Comparison of ENCODE assay signal across 31 mouse cellular contexts in the genomic region with DNA sequence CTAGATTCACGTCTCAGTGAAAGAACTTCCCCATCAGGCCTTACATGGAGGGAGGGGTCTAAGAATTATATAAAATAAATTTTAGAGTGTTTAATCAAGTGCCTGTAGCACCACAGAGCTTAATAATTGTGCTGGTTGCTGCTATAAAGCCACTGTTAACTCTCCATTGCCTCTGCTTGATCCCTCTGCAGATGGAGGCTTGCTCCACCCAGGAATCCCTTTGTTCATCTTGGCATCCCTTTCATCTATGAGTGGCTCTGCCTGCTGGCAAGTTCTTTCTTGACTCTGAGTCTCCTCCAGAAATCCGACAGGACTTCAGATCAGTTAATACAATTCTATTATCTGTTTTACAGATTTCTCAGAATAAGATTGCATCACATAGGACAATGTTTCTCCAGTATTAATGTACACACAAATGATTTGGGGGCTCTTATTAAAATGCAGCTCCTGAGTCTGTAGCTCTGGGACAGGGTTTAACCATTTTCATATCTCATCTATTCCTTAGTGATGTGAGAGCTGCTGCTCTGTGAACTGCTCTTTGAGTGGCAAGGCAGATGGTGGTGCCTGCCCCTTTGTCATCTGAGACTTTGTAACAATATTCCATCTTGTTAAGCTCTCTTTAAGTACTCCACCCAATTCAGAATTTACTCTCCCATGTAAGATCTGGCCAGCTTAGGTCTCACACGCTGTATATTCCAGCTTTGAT. TPM values are rescaled to one million over a fixed set of nuclear protein-coding genes. Genes with fewer than 3 reads are reported as not detected.
A peak's percentile ranks its signal among the peaks of the same experiment; 100 is the strongest.
DNase-seq lines count a peak whose midpoint lies in the region; ATAC-seq and TF ChIP-seq lines count a peak whose summit lies in the region.
"Had no signal": no experiment of that assay in that cellular context is flagged by ENCODE, and none has a peak within 500 bp of the region (broad histone marks: within the 10 kb centered on the region; RNA-seq: fewer than 3 reads in every experiment).

No protein-coding gene starts in this region.

- H3K27me3 ChIP-seq in forebrain, embryonic 13.5 days, result no peaks in the 10 kb centered on the region
- H3K27me3 ChIP-seq in forebrain, postnatal 0 days (ENCODE audit: insufficient read depth, low read length), result no peaks in the 10 kb centered on the region
- no peaks in the 10 kb centered on the region for H3K27me3 ChIP-seq in embryonic facial prominence, embryonic 14.5 days (replicated peaks; ENCODE audit: control insufficient read depth, insufficient read depth, low read length)
- H3K27me3 ChIP-seq in midbrain, embryonic 16.5 days (ENCODE audit: control insufficient read depth, insufficient read depth, low read depth, low read length), result no peaks in the 10 kb centered on the region
- no peaks in the 10 kb centered on the region for H3K27me3 ChIP-seq in liver, embryonic 12.5 days (replicated peaks)
- H3K27me3 ChIP-seq: heart, embryonic 15.5 days; neural tube, embryonic 13.5 days; stomach, embryonic 15.5 days had no signal

- WGBS in forebrain, embryonic 13.5 days, result 32% methylated on average over 3 of the region's 3 CpGs
- 30% methylated on average over 3 of the region's 3 CpGs for WGBS in forebrain, postnatal 0 days
- 37% methylated on average over 3 of the region's 3 CpGs for WGBS in embryonic facial prominence, embryonic 14.5 days
- WGBS in midbrain, embryonic 16.5 days, result 16% methylated on average over 3 of the region's 3 CpGs
- 46% methylated on average over 3 of the region's 3 CpGs for WGBS in liver, embryonic 12.5 days (ENCODE audit: insufficient replicate concordance)

- no peaks in the 10 kb centered on the region for H3K36me3 ChIP-seq in forebrain, embryonic 13.5 days (ENCODE audit: poor library complexity, severe bottlenecking)
- H3K36me3 ChIP-seq in forebrain, postnatal 0 days (ENCODE audit: insufficient read depth), result no peaks in the 10 kb centered on the region
- H3K36me3 ChIP-seq in embryonic facial prominence, embryonic 14.5 days (ENCODE audit: control insufficient read depth, insufficient read depth, low read length), result no peaks in the 10 kb centered on the region
- H3K36me3 ChIP-seq in midbrain, embryonic 16.5 days (ENCODE audit: control insufficient read depth, insufficient read depth, low read length), result no peaks in the 10 kb centered on the region
- no peaks in the 10 kb centered on the region for H3K36me3 ChIP-seq in liver, embryonic 12.5 days
- H3K36me3 ChIP-seq: heart, embryonic 15.5 days; neural tube, embryonic 13.5 days; stomach, embryonic 15.5 days had no signal

- DNase-seq in forebrain, postnatal 0 days, result no peak
- DNase-seq in embryo, embryonic 10.5 days (ENCODE audit: low spot score), result peak; percentile 19
- DNase-seq in embryonic facial prominence, embryonic 14.5 days (ENCODE audit: low spot score), result peak; percentile 47
- DNase-seq in ovary, postnatal 10 days (ENCODE audit: low spot score), result no peak
- DNase-seq in layer of hippocampus, adult 2 months (ENCODE audit: low spot score in 2 of 2), result no peak
- DNase-seq: B cell, adult 2 months; cerebellum, adult 9-10 months; gastrocnemius, postnatal 14 days; heart, postnatal 4 days; kidney, adult 8-10 months; kidney, postnatal 25 days; left cerebral cortex, postnatal 4 days; liver; liver, postnatal 0 days; lung, postnatal 14 days; right cerebral cortex, postnatal 14 days; thymus, adult 18-20 months; thymus, postnatal 4 days had no signal

- H3K9ac ChIP-seq in forebrain, embryonic 13.5 days, result no peak overlapping the region
- no peak overlapping the region for H3K9ac ChIP-seq in forebrain, postnatal 0 days
- H3K9ac ChIP-seq in embryonic facial prominence, embryonic 14.5 days (ENCODE audit: low read depth, low read length), result no peak overlapping the region
- no peak overlapping the region for H3K9ac ChIP-seq in midbrain, embryonic 16.5 days (ENCODE audit: low read depth, low read length)
- no peak overlapping the region for H3K9ac ChIP-seq in liver, embryonic 12.5 days
- H3K9ac ChIP-seq: heart, embryonic 15.5 days; liver, postnatal 0 days; neural tube, embryonic 13.5 days; stomach, embryonic 15.5 days had no signal

- H3K9me3 ChIP-seq in forebrain, embryonic 13.5 days (replicated peaks), result no peaks in the 10 kb centered on the region
- no peaks in the 10 kb centered on the region for H3K9me3 ChIP-seq in forebrain, postnatal 0 days (ENCODE audit: low read length)
- no peaks in the 10 kb centered on the region for H3K9me3 ChIP-seq in embryonic facial prominence, embryonic 14.5 days (ENCODE audit: control insufficient read depth, low read length)
- H3K9me3 ChIP-seq in midbrain, embryonic 16.5 days (replicated peaks; ENCODE audit: control insufficient read depth, low read length, poor library complexity, severe bottlenecking), result no peaks in the 10 kb centered on the region
- H3K9me3 ChIP-seq in liver, embryonic 12.5 days (replicated peaks), result no peaks in the 10 kb centered on the region
- H3K9me3 ChIP-seq: heart, embryonic 15.5 days; neural tube, embryonic 13.5 days; stomach, embryonic 15.5 days had no signal

- no peak overlapping the region for H3K4me2 ChIP-seq in forebrain, embryonic 13.5 days
- no peak overlapping the region for H3K4me2 ChIP-seq in forebrain, postnatal 0 days (ENCODE audit: low read depth)
- no peak overlapping the region for H3K4me2 ChIP-seq in embryonic facial prominence, embryonic 14.5 days (ENCODE audit: low read depth, low read length)
- no peak overlapping the region for H3K4me2 ChIP-seq in midbrain, embryonic 16.5 days (ENCODE audit: low read length)
- no peak overlapping the region for H3K4me2 ChIP-seq in liver, embryonic 12.5 days
- H3K4me2 ChIP-seq: heart, embryonic 15.5 days; neural tube, embryonic 13.5 days; stomach, embryonic 15.5 days had no signal

- no peak overlapping the region for H3K27ac ChIP-seq in forebrain, embryonic 13.5 days
- H3K27ac ChIP-seq in forebrain, postnatal 0 days (ENCODE audit: low read depth, low read length), result no peak overlapping the region
- no peak overlapping the region for H3K27ac ChIP-seq in embryonic facial prominence, embryonic 14.5 days (replicated peaks; ENCODE audit: low read depth, low read length)
- H3K27ac ChIP-seq in midbrain, embryonic 16.5 days (ENCODE audit: low read length), result no peak overlapping the region; the same call in 1 of the 2 replicates
- no peak overlapping the region for H3K27ac ChIP-seq in liver, embryonic 12.5 days
- H3K27ac ChIP-seq in layer of hippocampus, adult 2 months, result no peak overlapping the region
- H3K27ac ChIP-seq: heart, embryonic 15.5 days; left cerebral cortex, adult 2 months; neural tube, embryonic 13.5 days; stomach, embryonic 15.5 days had no signal

- no peak for TF ChIP-seq CTCF in forebrain, postnatal 0 days (IDR thresholded peaks at IDR 0.05; ENCODE audit: low read depth)
- no peak for TF ChIP-seq CTCF in layer of hippocampus, adult 2 months (conservative IDR thresholded peaks at IDR 0.05)

- ATAC-seq in forebrain, embryonic 13.5 days, result peak; percentile 57; the same call in 1 of the 2 replicates
- no peak for ATAC-seq in forebrain, postnatal 0 days
- peak; percentile 60 for ATAC-seq in embryonic facial prominence, embryonic 14.5 days (ENCODE audit: low read depth)
- ATAC-seq in midbrain, embryonic 16.5 days, result peak; percentile 78
- no peak for ATAC-seq in liver, embryonic 12.5 days
- ATAC-seq: liver, postnatal 0 days had no signal

- H3K4me1 ChIP-seq in forebrain, embryonic 13.5 days, result no peaks in the 10 kb centered on the region
- H3K4me1 ChIP-seq in forebrain, postnatal 0 days (ENCODE audit: insufficient read depth), result no peaks in the 10 kb centered on the region
- H3K4me1 ChIP-seq in embryonic facial prominence, embryonic 14.5 days (ENCODE audit: control insufficient read depth, insufficient read depth, low read length), result no peaks in the 10 kb centered on the region
- H3K4me1 ChIP-seq in midbrain, embryonic 16.5 days (ENCODE audit: control insufficient read depth, insufficient read depth, low read length), result peaks cover 3% of the 10 kb centered on the region
- H3K4me1 ChIP-seq in liver, embryonic 12.5 days, result no peaks in the 10 kb centered on the region
- H3K4me1 ChIP-seq: heart, embryonic 15.5 days; neural tube, embryonic 13.5 days; stomach, embryonic 15.5 days had no signal

- no peak overlapping the region for H3K4me3 ChIP-seq in forebrain, embryonic 13.5 days
- no peak overlapping the region for H3K4me3 ChIP-seq in forebrain, postnatal 0 days (ENCODE audit: low read depth, low read length)
- H3K4me3 ChIP-seq in embryonic facial prominence, embryonic 14.5 days (ENCODE audit: low read depth, low read length), result no peak overlapping the region
- H3K4me3 ChIP-seq in midbrain, embryonic 16.5 days (ENCODE audit: low read depth, low read length), result no peak overlapping the region
- no peak overlapping the region for H3K4me3 ChIP-seq in liver, embryonic 12.5 days
- H3K4me3 ChIP-seq in layer of hippocampus, adult 2 months, result no peak overlapping the region
- H3K4me3 ChIP-seq: erythroblast, embryonic 14.5 days; heart, embryonic 15.5 days; left cerebral cortex, adult 2 months; neural tube, embryonic 13.5 days; stomach, embryonic 15.5 days had no signal

RNA-seq across cellular contexts. Expression of a gene that starts 47.3 kb away (rescaled TPM):
- polyA plus RNA-seq in forebrain, embryonic 13.5 days (2015; fragmentation: Nextera tagmentation; extraction: Ambion mirVana), result not detected in 2 replicates
- not detected in 2 replicates for total RNA-seq in forebrain, postnatal 0 days (2014; rRNA removed)
- 0.05 TPM in 1 of 2 replicates, not detected in the other for polyA plus RNA-seq in forebrain, postnatal 0 days (2015; fragmentation: Nextera tagmentation; extraction: Ambion mirVana)
- polyA plus RNA-seq in embryonic facial prominence, embryonic 14.5 days (2014; fragmentation: Nextera tagmentation; extraction: Ambion mirVana), result 1.0 and 2.2 TPM in 2 replicates
- not detected in 2 replicates for polyA plus RNA-seq in midbrain, embryonic 16.5 days (2015; fragmentation: Nextera tagmentation; extraction: Ambion mirVana)
- polyA plus RNA-seq in liver, embryonic 12.5 days (2016; fragmentation: Nextera tagmentation; extraction: Ambion mirVana), result not detected in 2 replicates
- total RNA-seq in layer of hippocampus, adult 2 months (2021), result not detected
- total RNA-seq: adrenal gland, adult 18-20 months; gastrocnemius, postnatal 14 days; heart, adult 8-10 months; heart, postnatal 4 days; left cerebral cortex, postnatal 4 days; megakaryocyte, adult 5-6 weeks had no signal
- polyA plus RNA-seq: erythroblast, embryonic 14.5 days; heart, embryonic 15.5 days; intestine, embryonic 14.5 days; liver, postnatal 0 days; neural tube, embryonic 13.5 days had no signal

RNA-seq across cellular contexts. Expression of a gene that starts 48.3 kb away (rescaled TPM):
- not detected in 2 replicates for polyA plus RNA-seq in forebrain, embryonic 13.5 days (2015; fragmentation: Nextera tagmentation; extraction: Ambion mirVana)
- not detected in 2 replicates for total RNA-seq in forebrain, postnatal 0 days (2014; rRNA removed)
- polyA plus RNA-seq in forebrain, postnatal 0 days (2015; fragmentation: Nextera tagmentation; extraction: Ambion mirVana), result not detected in 2 replicates
- polyA plus RNA-seq in embryonic facial prominence, embryonic 14.5 days (2014; fragmentation: Nextera tagmentation; extraction: Ambion mirVana), result 0.87 and 1.5 TPM in 2 replicates
- polyA plus RNA-seq in midbrain, embryonic 16.5 days (2015; fragmentation: Nextera tagmentation; extraction: Ambion mirVana), result 0.08 and 0.10 TPM in 2 replicates
- not detected in 2 replicates for polyA plus RNA-seq in liver, embryonic 12.5 days (2016; fragmentation: Nextera tagmentation; extraction: Ambion mirVana)
- total RNA-seq in layer of hippocampus, adult 2 months (2021), result not detected
- total RNA-seq: adrenal gland, adult 18-20 months; gastrocnemius, postnatal 14 days; heart, adult 8-10 months; heart, postnatal 4 days; left cerebral cortex, adult 2 months; left cerebral cortex, postnatal 4 days; megakaryocyte, adult 5-6 weeks had no signal
- polyA plus RNA-seq: cortical plate, adult 2 months; erythroblast, embryonic 14.5 days; heart, embryonic 15.5 days; intestine, embryonic 14.5 days; liver, postnatal 0 days; neural tube, embryonic 13.5 days had no signal

Comparison
In these comparisons a context has a peak if more than half of its experiments do, and no peak if none do; other contexts are left out.
1. ATAC-seq: peak in forebrain, embryonic 13.5 days (single experiment), embryonic facial prominence, embryonic 14.5 days (single experiment) and midbrain, embryonic 16.5 days (single experiment); none in forebrain, postnatal 0 days (single experiment) and liver, embryonic 12.5 days (single experiment).
2. DNase-seq: peak in embryo, embryonic 10.5 days (single experiment) and embryonic facial prominence, embryonic 14.5 days (single experiment); none in forebrain, postnatal 0 days (single experiment), ovary, postnatal 10 days (single experiment) and layer of hippocampus, adult 2 months (0 of 2).